Mouse (Mus musculus) CD4-positive, CD25-positive, alpha-beta regulatory T cell, adult 4 months (primary cell): ENCODE data around the gene Igsf6. TPM values are rescaled to one million over a fixed set of nuclear protein-coding genes. Genes with fewer than 3 reads are reported as not detected.

Experiments used
- ATAC-seq: one replicate; pipeline ENCODE4 v1.8.0; 2017
- polyA plus RNA-seq, 2 experiments: library from polyadenylated mRNA; unstranded; fragments of 100-300 nt; shearing (Covaris generic); gene quantifications; one replicate each; pipeline ENCODE4 v1.2.1; 2017

Gene Igsf6
- 1 to 10 TPM in 1 of 2 experiments, not detected in 1; 1.6 TPM for polyA plus RNA-seq

GRCm38 (mm10) chr7:121074281-121074680 lies at the start of gene Igsf6:
Gene Igsf6 (minus strand): TSS chr7:121074572.
- no peak for ATAC-seq

GRCm38 (mm10) chr7:121120143-121120818 lies 45.9 kb upstream of the Igsf6 start:
- no peak for ATAC-seq

- no peak for ATAC-seq
These were observed 37.4 kb upstream of the Igsf6 start for GRCm38 (mm10) chr7:121111762-121112161.

GRCm38 (mm10) chr7:121111321-121111720 lies 36.9 kb upstream of the Igsf6 start:
- no peak for ATAC-seq

GRCm38 (mm10) chr7:121107851-121108250 lies 33.5 kb upstream of the Igsf6 start:
- ATAC-seq = no peak

GRCm38 (mm10) chr7:121098614-121099389 lies 24.4 kb upstream of the Igsf6 start:
- no peak for ATAC-seq

GRCm38 (mm10) chr7:121093026-121093425 lies 18.7 kb upstream of the Igsf6 start:
- ATAC-seq = no peak

GRCm38 (mm10) chr7:121090748-121091147 lies 16.4 kb upstream of the Igsf6 start:
- ATAC-seq = no peak

- ATAC-seq = no peak
These were observed 14.4 kb upstream of the Igsf6 start for GRCm38 (mm10) chr7:121088745-121089144.

GRCm38 (mm10) chr7:121085500-121085899 lies 11.1 kb upstream of the Igsf6 start:
- ATAC-seq = no peak

GRCm38 (mm10) chr7:121084840-121085453 lies 10.6 kb upstream of the Igsf6 start:
- ATAC-seq = no peak

GRCm38 (mm10) chr7:121082949-121083513 lies 8.7 kb upstream of the Igsf6 start:
- ATAC-seq = no peak

- ATAC-seq = no peak
These were observed 7.4 kb upstream of the Igsf6 start for GRCm38 (mm10) chr7:121081816-121082215.

GRCm38 (mm10) chr7:121081350-121081749 lies 7.0 kb upstream of the Igsf6 start, which contains the start of gene Otoa:
Gene Otoa (plus strand): TSS chr7:121081650.
- ATAC-seq = no peak

GRCm38 (mm10) chr7:121077829-121078228 lies 3.5 kb upstream of the Igsf6 start:
- peak; percentile 51 for ATAC-seq

- no peak for ATAC-seq
These were observed 2.9 kb upstream of the Igsf6 start for GRCm38 (mm10) chr7:121077311-121077710.

- ATAC-seq = no peak
These were observed 1.0 kb upstream of the Igsf6 start for GRCm38 (mm10) chr7:121075416-121075815.

- ATAC-seq = no peak
These were observed 529 bp upstream of the Igsf6 start for GRCm38 (mm10) chr7:121074801-121075400.

GRCm38 (mm10) chr7:121072506-121072905 lies 1.9 kb downstream of the Igsf6 start:
- no peak for ATAC-seq

GRCm38 (mm10) chr7:121071276-121071675 lies 3.1 kb downstream of the Igsf6 start:
- no peak for ATAC-seq

GRCm38 (mm10) chr7:121064309-121064708 lies 10.1 kb downstream of the Igsf6 start:
- ATAC-seq = peak; percentile 57

GRCm38 (mm10) chr7:121059477-121060218 lies 14.7 kb downstream of the Igsf6 start:
- ATAC-seq = peak; percentile 72
